In genomic region chr5:76346137-76346536, GRCm38 (mm10) we compare ENCODE assay signal across 15 mouse cellular contexts. TPM values are rescaled to one million over a fixed set of nuclear protein-coding genes. Genes with fewer than 3 reads are reported as not detected.
DNase-seq lines count a peak whose midpoint lies in the region; ATAC-seq and TF ChIP-seq lines count a peak whose summit lies in the region.
"Had no signal": no experiment of that assay in that cellular context is flagged by ENCODE, and none has a peak within 500 bp of the region (broad histone marks: within the 10 kb centered on the region; RNA-seq: fewer than 3 reads in every experiment).

No protein-coding gene starts in this region.

- DNase-seq in cerebellum, postnatal 10 days: peak; percentile 39 to 42
- DNase-seq in layer of hippocampus, adult 11-12 months (ENCODE audit: low spot score): peak; percentile 14
- DNase-seq in layer of hippocampus, adult 9-10 months (ENCODE audit: low spot score): no peak
- peak; percentile 93 for DNase-seq in brain, embryonic 14.5 days (ENCODE audit: low read depth)
- peak; percentile 43 for DNase-seq in retina, embryonic 14.5 days (ENCODE audit: low spot score)
- no peak for DNase-seq in thymus, postnatal 10 days (ENCODE audit: low spot score in 2 of 2)
- DNase-seq: spleen, adult 18-20 months had no signal

- TF ChIP-seq CTCF in brain, embryonic 14.5 days (IDR thresholded peaks at IDR 0.05; ENCODE audit: borderline replicate concordance, extremely low read depth, insufficient read depth, insufficient read length): no peak

- no peaks in the 10 kb centered on the region for H3K27me3 ChIP-seq in neural tube, embryonic 15.5 days (replicated peaks)
- H3K27me3 ChIP-seq: kidney, embryonic 15.5 days; liver, embryonic 15.5 days; neural tube, embryonic 12.5 days had no signal

- H3K9ac ChIP-seq in neural tube, embryonic 15.5 days (replicated peaks): no peak overlapping the region
- H3K9ac ChIP-seq: kidney, embryonic 15.5 days; liver, embryonic 15.5 days; neural tube, embryonic 12.5 days had no signal

- 54% methylated on average over 2 of the region's 2 CpGs for WGBS in neural tube, embryonic 15.5 days

- H3K4me3 ChIP-seq in neural tube, embryonic 15.5 days (replicated peaks): no peak overlapping the region
- H3K4me3 ChIP-seq: hindbrain, embryonic 10.5 days; kidney, embryonic 15.5 days; liver, embryonic 15.5 days; neural tube, embryonic 12.5 days had no signal

- no peak for TF ChIP-seq POLR2A in brain, embryonic 14.5 days (IDR thresholded peaks at IDR 0.05; ENCODE audit: borderline replicate concordance, extremely low read depth, insufficient read depth, insufficient read length, poor library complexity, severe bottlenecking)

- no peak overlapping the region for H3K27ac ChIP-seq in neural tube, embryonic 15.5 days (replicated peaks)
- H3K27ac ChIP-seq: hindbrain, embryonic 10.5 days; kidney, embryonic 15.5 days; liver, embryonic 15.5 days; neural tube, embryonic 12.5 days had no signal

- no peaks in the 10 kb centered on the region for H3K9me3 ChIP-seq in neural tube, embryonic 15.5 days (replicated peaks)
- H3K9me3 ChIP-seq: hindbrain, embryonic 10.5 days; kidney, embryonic 15.5 days; liver, embryonic 15.5 days; neural tube, embryonic 12.5 days had no signal

- H3K36me3 ChIP-seq in neural tube, embryonic 15.5 days: no peaks in the 10 kb centered on the region
- H3K36me3 ChIP-seq: hindbrain, embryonic 10.5 days; kidney, embryonic 15.5 days; liver, embryonic 15.5 days; neural tube, embryonic 12.5 days had no signal

- no peak overlapping the region for H3K4me2 ChIP-seq in neural tube, embryonic 15.5 days
- H3K4me2 ChIP-seq: kidney, embryonic 15.5 days; liver, embryonic 15.5 days; neural tube, embryonic 12.5 days had no signal

- no peak for ATAC-seq in cerebellum, adult (ENCODE audit: insufficient number of reproducible peaks, low FRiP score, low TSS enrichment)
- ATAC-seq in neural tube, embryonic 15.5 days (ENCODE audit: low FRiP score): no peak

- no peaks in the 10 kb centered on the region for H3K4me1 ChIP-seq in neural tube, embryonic 15.5 days
- H3K4me1 ChIP-seq: hindbrain, embryonic 10.5 days; kidney, embryonic 15.5 days; liver, embryonic 15.5 days; neural tube, embryonic 12.5 days had no signal

RNA-seq across cellular contexts. Expression of gene Pdcl2, which starts 15.2 kb away (rescaled TPM):
- not detected in 2 replicates for polyA plus RNA-seq in brain, embryonic 14.5 days (2012; rRNA removed)
- polyA plus RNA-seq in neural tube, embryonic 15.5 days (2015; fragmentation: Nextera tagmentation; extraction: Ambion mirVana): not detected in 2 replicates
- polyA plus RNA-seq: cortical plate, adult 2 months; hindbrain, embryonic 10.5 days; kidney, embryonic 15.5 days; liver, embryonic 15.5 days; neural tube, embryonic 12.5 days; thymus, postnatal 0 days had no signal

RNA-seq across cellular contexts. Expression of gene Nmu, which starts 17.5 kb away (rescaled TPM):
- 0.21 TPM in 1 of 2 replicates, not detected in the other for polyA plus RNA-seq in brain, embryonic 14.5 days (2012; rRNA removed)
- 2.6 and 2.7 TPM in 2 replicates for polyA plus RNA-seq in neural tube, embryonic 15.5 days (2015; fragmentation: Nextera tagmentation; extraction: Ambion mirVana)
- polyA plus RNA-seq: cortical plate, adult 2 months; kidney, embryonic 15.5 days; liver, embryonic 15.5 days; thymus, postnatal 0 days had no signal

RNA-seq across cellular contexts. Expression of gene Clock, which starts 41.5 kb away (rescaled TPM):
- 13.6 and 16.3 TPM in 2 replicates for polyA plus RNA-seq in brain, embryonic 14.5 days (2012; rRNA removed)
- polyA plus RNA-seq in neural tube, embryonic 15.5 days (2015; fragmentation: Nextera tagmentation; extraction: Ambion mirVana): 15.0 and 15.2 TPM in 2 replicates

Comparison
In these comparisons a context has a peak if more than half of its experiments do, and no peak if none do; other contexts are left out.
1. DNase-seq: peak in cerebellum, postnatal 10 days (2 of 2), layer of hippocampus, adult 11-12 months (single experiment), brain, embryonic 14.5 days (single experiment) and retina, embryonic 14.5 days (single experiment); none in layer of hippocampus, adult 9-10 months (single experiment) and thymus, postnatal 10 days (0 of 2).